Mouse (Mus musculus): ENCODE measurements at regions not wholly inside any gene's neighbourhood (a gene's known extent, or its start where the extent isn't known, plus 50 kb on each side); places are given as distances from the start of the nearest gene placed in this dataset.

GRCm38 (mm10) chr9:87341438-87341837, 86.1 kb upstream of the Cep162 start:
- Histone ChIP-seq H3K27me3 (peaks cover 3% of the 10 kb centered on the region; the same call in 1 of the 2 replicates), H3K27ac (no peak overlapping the region), H3K4me1 (replicated peaks) (peaks cover 7% of the 10 kb centered on the region), H3K36me3 (no peaks in the 10 kb centered on the region), H3K9ac (replicated peaks) (no peak overlapping the region), H3K9me3 (no peaks in the 10 kb centered on the region), H3K4me3 (replicated peaks) (no peak overlapping the region), H3K4me2 (no peak overlapping the region)
- WGBS, result 76% methylated on average over 5 of the region's 5 CpGs
- no peak for ATAC-seq (ENCODE audit: insufficient number of reproducible peaks, insufficient read depth, low FRiP score, low TSS enrichment, low read depth)

DNA sequence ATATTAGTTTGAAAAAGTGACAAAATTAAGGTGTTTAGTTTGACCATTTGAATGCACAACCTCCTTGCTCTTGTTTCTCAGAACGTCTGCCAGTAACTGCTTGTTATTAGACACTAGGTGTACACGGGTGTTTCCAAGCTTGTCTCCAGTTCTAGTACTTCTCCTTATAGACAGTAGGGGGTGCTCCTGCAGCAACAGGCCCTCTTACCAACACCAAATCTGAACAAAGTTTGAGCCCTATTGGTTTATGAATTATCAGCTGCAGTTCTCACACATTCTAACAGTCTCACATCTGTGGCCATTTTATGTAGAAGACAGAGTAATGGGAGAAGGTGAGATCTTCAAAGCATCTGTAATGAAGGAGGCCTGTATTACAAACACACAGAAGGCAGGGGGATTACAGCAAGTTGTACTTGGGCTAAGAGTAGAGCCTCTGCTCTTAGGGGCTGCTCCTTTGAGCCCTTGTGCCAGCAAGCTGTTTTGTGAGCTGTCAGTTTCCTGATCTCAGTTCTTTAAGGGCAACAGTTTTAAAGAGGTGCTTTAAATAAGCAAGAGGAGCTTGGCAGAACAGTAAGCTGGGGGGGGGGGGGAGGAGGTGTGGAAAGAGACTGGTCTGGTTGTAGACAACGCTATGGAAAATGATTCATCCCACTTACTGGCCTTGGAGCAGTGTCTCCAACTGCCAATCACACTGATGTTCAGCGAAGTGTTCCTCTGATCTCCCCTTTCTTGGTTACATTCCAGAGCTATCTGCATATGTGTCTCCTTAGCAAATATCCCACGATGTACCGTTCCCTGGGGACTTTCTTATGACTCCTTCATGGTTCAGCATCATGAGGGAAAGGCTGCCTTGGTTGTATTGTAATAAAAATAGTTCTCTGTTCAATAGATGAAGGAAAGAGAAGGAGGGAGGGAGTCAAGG, 71.3 kb upstream of the Cep162 start:
- 49% methylated on average over 6 of the region's 6 CpGs for WGBS
- H3K4me1 ChIP-seq (replicated peaks), result peaks cover 7% of the 10 kb centered on the region
- no peak overlapping the region for H3K4me3 ChIP-seq (replicated peaks)
- H3K27me3 ChIP-seq, result no peaks in the 10 kb centered on the region
- peak; percentile 75 for ATAC-seq (ENCODE audit: insufficient number of reproducible peaks, insufficient read depth, low FRiP score, low TSS enrichment, low read depth)
- no peaks in the 10 kb centered on the region for H3K36me3 ChIP-seq
- H3K9ac ChIP-seq (replicated peaks), result no peak overlapping the region
- H3K4me2 ChIP-seq, result no peak overlapping the region
- H3K27ac ChIP-seq, result no peak overlapping the region
- H3K9me3 ChIP-seq, result no peaks in the 10 kb centered on the region

DNA sequence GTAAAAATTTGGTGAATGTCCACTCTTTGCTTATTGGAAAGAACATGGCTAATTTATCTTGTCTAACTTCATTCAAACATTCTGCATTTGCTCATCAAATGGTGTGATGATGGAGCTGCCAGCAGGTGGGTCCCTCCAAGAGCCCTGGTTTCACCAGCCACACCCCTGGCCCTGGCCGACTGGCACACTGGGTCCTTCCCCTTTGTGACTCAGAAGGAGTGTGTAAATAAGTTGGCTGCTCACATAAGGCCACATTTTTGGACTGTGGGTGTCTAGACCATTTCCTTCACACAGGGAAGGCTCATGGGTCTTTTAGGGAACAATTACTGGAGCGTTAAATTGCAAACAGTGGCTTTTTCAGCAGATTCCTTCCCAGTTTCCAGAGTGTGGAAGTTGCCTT, 68.4 kb upstream of the Cep162 start:
- no peak overlapping the region for H3K4me2 ChIP-seq
- no peaks in the 10 kb centered on the region for H3K27me3 ChIP-seq

DNA sequence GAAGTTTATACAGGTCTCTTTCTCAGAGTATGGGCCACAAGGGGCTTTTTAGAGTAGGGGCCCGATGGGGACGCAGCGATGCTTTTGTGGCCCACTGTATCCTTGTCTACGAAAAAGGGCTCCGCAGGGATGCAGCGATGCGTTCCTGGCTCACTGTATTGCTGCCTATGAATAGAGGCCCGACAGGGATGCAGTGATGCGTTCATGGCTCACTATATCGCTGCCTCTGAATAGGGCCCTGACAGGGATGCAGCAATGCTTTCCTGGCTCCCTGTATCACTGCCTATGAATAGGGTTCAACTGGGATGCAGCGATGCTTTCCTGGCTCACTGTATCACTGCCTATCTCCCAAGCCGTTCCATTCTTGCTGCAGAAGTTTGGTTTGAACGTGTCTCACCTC, 65.4 kb upstream of the Cep162 start:
- ATAC-seq (ENCODE audit: insufficient number of reproducible peaks, insufficient read depth, low FRiP score, low TSS enrichment, low read depth), result no peak
- Histone ChIP-seq H3K4me1 (replicated peaks) (peaks cover 16% of the 10 kb centered on the region), H3K9ac (replicated peaks) (no peak overlapping the region), H3K4me2 (no peak overlapping the region), H3K9me3 (no peaks in the 10 kb centered on the region), H3K36me3 (no peaks in the 10 kb centered on the region), H3K27me3 (0 out of 2 replicates have a peak, but pooled peaks cover 5% of the 10 kb centered on the region), H3K4me3 (replicated peaks) (no peak overlapping the region), H3K27ac (no peak overlapping the region)
- 80% methylated on average over 13 of the region's 13 CpGs for WGBS

More for the DNA sequence above, 68.4 kb upstream of the Cep162 start:
- no peak overlapping the region for H3K27ac ChIP-seq
- no peaks in the 10 kb centered on the region for H3K9me3 ChIP-seq
- peaks cover 23% of the 10 kb centered on the region for H3K4me1 ChIP-seq (replicated peaks)
- H3K36me3 ChIP-seq, result no peaks in the 10 kb centered on the region
- ATAC-seq (ENCODE audit: insufficient number of reproducible peaks, insufficient read depth, low FRiP score, low TSS enrichment, low read depth), result no peak
- H3K4me3 ChIP-seq (replicated peaks), result no peak overlapping the region
- 64% methylated on average over 2 of the region's 2 CpGs for WGBS
- no peak overlapping the region for H3K9ac ChIP-seq (replicated peaks)

DNA sequence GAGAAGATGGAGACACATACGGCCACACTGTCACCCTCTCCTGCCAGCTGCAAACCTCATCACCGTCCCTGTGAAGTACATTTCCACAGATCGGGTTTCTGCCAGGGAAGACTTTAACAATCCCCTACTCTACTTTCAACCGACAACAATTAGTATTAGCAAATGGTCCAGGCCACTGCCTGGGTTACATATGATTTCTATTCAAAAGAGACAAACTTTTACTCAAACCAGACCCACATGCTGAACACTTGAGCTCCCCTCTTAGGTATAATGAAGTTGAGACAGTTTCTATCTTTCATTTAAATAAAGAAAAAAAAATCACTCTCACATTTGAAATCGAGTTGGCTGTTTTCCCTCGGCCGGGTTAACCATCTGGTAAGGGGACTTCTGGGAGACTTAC, 63.4 kb upstream of the Cep162 start:
- Histone ChIP-seq H3K36me3 (no peaks in the 10 kb centered on the region), H3K4me2 (no peak overlapping the region), H3K9ac (replicated peaks) (no peak overlapping the region), H3K9me3 (no peaks in the 10 kb centered on the region), H3K27ac (peak overlapping the region; percentile 45; the same call in 1 of the 2 replicates), H3K4me1 (replicated peaks) (peaks cover 16% of the 10 kb centered on the region), H3K27me3 (0 out of 2 replicates have a peak, but pooled peaks cover 5% of the 10 kb centered on the region), H3K4me3 (replicated peaks) (no peak overlapping the region)
- ATAC-seq (ENCODE audit: insufficient number of reproducible peaks, insufficient read depth, low FRiP score, low TSS enrichment, low read depth), result no peak
- WGBS, result 32% methylated on average over 7 of the region's 7 CpGs

DNA sequence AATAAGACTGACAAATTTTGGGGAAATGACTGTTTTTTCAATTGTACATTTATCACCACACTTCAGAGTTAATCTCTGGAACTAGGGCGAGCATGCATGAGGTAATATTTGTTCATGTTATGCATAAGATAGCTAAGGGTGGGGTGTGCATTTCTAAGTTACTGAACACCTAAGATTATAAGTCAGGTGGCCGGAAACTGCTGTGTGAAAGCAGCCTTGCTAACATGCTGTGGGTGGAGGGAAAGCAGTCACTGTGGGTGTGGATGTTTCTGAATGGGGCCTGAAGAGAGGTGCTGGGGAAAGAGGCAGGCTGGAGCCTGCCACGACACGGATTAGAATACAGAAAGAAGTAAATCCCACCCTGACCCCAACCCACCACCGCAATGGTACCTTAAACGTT, 54.8 kb upstream of the Cep162 start:
- no peaks in the 10 kb centered on the region; the same call in 1 of the 2 replicates for H3K27me3 ChIP-seq
- no peak overlapping the region for H3K27ac ChIP-seq
- H3K9me3 ChIP-seq, result no peaks in the 10 kb centered on the region
- 77% methylated on average over 6 of the region's 6 CpGs for WGBS
- no peak overlapping the region for H3K9ac ChIP-seq (replicated peaks)
- H3K4me1 ChIP-seq (replicated peaks), result no peaks in the 10 kb centered on the region
- no peak for ATAC-seq (ENCODE audit: insufficient number of reproducible peaks, insufficient read depth, low FRiP score, low TSS enrichment, low read depth)
- no peak overlapping the region for H3K4me2 ChIP-seq
- no peak overlapping the region for H3K4me3 ChIP-seq (replicated peaks)
- H3K36me3 ChIP-seq, result no peaks in the 10 kb centered on the region

Measured in limb, embryonic 12.5 days (tissue).